Mouse (Mus musculus): ENCODE measurements around the gene Ttc24.

DNA sequence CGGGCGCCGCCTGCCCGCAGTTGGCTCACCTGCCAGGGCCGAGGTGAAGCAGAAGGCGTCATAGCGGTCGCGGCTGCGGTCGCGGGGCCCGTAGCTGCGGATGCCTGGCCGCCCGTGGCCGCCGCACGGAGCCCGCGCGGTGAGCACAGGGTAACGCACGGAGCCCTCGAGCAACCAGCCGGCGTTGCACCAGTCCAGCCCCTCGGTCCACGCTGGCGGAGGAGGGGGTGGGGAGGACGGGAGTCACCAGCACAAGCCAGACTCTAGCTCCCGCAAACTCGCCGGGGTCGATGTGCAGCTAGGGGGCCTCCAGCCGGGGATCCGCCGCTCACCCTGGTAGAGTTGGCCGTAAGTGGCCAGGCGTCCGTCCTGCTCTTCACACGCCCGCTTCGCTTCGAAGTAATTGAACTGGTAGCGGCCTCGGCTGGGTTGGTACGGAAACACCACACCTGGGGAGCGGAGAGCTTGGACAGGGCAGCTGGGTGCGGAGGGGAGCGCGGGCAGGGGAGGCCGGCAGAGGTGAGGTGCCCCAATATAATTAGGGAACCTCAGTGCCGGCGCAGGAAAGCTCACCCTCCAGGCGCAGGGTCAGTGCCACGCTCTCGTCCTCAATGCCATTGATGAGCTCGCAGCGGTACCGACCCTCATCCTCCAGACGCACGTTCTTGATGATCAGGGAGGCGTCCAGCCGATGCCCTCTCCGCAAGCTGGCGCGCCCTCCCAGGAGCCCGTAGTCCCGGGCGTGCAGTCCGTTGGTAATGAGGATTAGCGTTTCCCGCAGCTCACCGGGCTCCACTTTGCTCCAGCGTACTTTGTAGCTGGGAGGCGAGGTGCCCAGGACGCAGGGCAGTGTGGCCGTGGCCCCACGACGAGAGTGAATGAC lies 54.7 kb downstream of the Ttc24 start:
- TF ChIP-seq CHD2 (IDR thresholded peaks at IDR 0.05; ENCODE audit: low read depth, low read length) (no peak), ZNF384 (IDR thresholded peaks at IDR 0.05; ENCODE audit: low read depth, low read length) (no peak), ZC3H11A (IDR thresholded peaks at IDR 0.05; ENCODE audit: borderline replicate concordance, low read depth, low read length) (no peak)
